Mouse (Mus musculus): ENCODE data around the gene Nprl3.

GRCm38 (mm10) chr11:32226124-32226871 is 41.2 kb downstream of the Nprl3 start, which contains the start of gene Mpg:
- TF ChIP-seq EP300 (IDR thresholded peaks at IDR 0.05; ENCODE audit: insufficient read depth, low read depth, low read length) = peak; percentile 55; the same call in 1 of the 2 replicates
- TF ChIP-seq CTCF (IDR thresholded peaks at IDR 0.05) = peak; percentile 59
